Mouse (Mus musculus) forebrain, embryonic 10.5 days (tissue): ENCODE results near the gene Tmeff2. TPM values are rescaled to one million over a fixed set of nuclear protein-coding genes. Genes with fewer than 3 reads are reported as not detected.
A peak's percentile ranks its signal among the peaks of the same experiment; 100 is the strongest.

Experiments
- DNase-seq: peaks from one replicate; pipeline ENCODE4 v3.0.0-alpha.2; 2017; ENCODE audit warnings: low spot score; ENCODE audit errors: extremely low spot score
- H3K27ac ChIP-seq: fragments of 300-500 bp; sonication (generic); 2 replicates; pipeline ENCODE4 v1.5.1; 2016; ENCODE audit warnings: mild to moderate bottlenecking
- H3K27me3 ChIP-seq: fragments of 300-500 bp; sonication (generic); 2 replicates; pipeline ENCODE4 v1.6.1; 2016; ENCODE audit warnings: mild to moderate bottlenecking; ENCODE audit not compliant: poor library complexity, severe bottlenecking
- H3K36me3 ChIP-seq: fragments of 300-500 bp; sonication (generic); replicated peaks from 2 replicates; pipeline ENCODE4 v1.6.1; 2016; ENCODE audit warnings: mild to moderate bottlenecking, moderate library complexity
- H3K4me1 ChIP-seq: fragments of 300-500 bp; sonication (generic); 2 replicates; pipeline ENCODE4 v1.6.1; 2016
- H3K4me3 ChIP-seq: fragments of 300-500 bp; sonication (generic); 2 replicates; pipeline ENCODE4 v1.5.1; 2016; ENCODE audit warnings: mild to moderate bottlenecking, moderate library complexity
- H3K9me3 ChIP-seq: fragments of 300-500 bp; sonication (generic); 2 replicates; pipeline ENCODE4 v1.6.1; 2016; ENCODE audit warnings: mild to moderate bottlenecking, moderate library complexity
- WGBS: fragments of 180-500 bp; shearing (Covaris S2); methylation state at CpG from one replicate; pipeline ENCODE4 v1.1.7; 2016; 5-methylcytosine and 5-hydroxymethylcytosine counted together
- polyA plus RNA-seq: library from polyadenylated mRNA; unstranded; fragments of >200 nt; fragmentation: Nextera tagmentation; extraction: Ambion mirVana; gene quantifications from 2 replicates; pipeline ENCODE4 v1.2.1, GENCODE M21; 2016

Tmeff2 gene
- polyA plus RNA-seq, 1 experiment from 2014 or later: 3.4 TPM

- Histone ChIP-seq H3K4me1 (no peaks in the 10 kb centered on the region), H3K4me3 (no peak overlapping the region), H3K9me3 (no peaks in the 10 kb centered on the region), H3K36me3 (no peaks in the 10 kb centered on the region), H3K27ac (no peak overlapping the region), H3K27me3 (no peaks in the 10 kb centered on the region)
- DNase-seq: no peak
- 76% methylated on average over 1 of the region's 1 CpGs for WGBS
Measured at GRCm38 (mm10) chr1:50948575-50948974, 48.1 kb downstream of the Tmeff2 start.

GRCm38 (mm10) chr1:50958844-50959243 is 58.4 kb downstream of the Tmeff2 start:
- no peaks in the 10 kb centered on the region for H3K4me1 ChIP-seq
- H3K9me3 ChIP-seq: no peaks in the 10 kb centered on the region
- H3K4me3 ChIP-seq: no peak overlapping the region
- no peak overlapping the region for H3K27ac ChIP-seq
- no peak for DNase-seq
- H3K27me3 ChIP-seq: no peaks in the 10 kb centered on the region
- no peaks in the 10 kb centered on the region for H3K36me3 ChIP-seq
- WGBS: 98% methylated on average over 1 of the region's 1 CpGs

- Histone ChIP-seq H3K27ac (no peak overlapping the region), H3K9me3 (no peaks in the 10 kb centered on the region), H3K27me3 (no peaks in the 10 kb centered on the region), H3K4me3 (no peak overlapping the region), H3K4me1 (no peaks in the 10 kb centered on the region), H3K36me3 (no peaks in the 10 kb centered on the region)
- 54% methylated on average over 5 of the region's 5 CpGs for WGBS
- DNase-seq: peak; percentile 30
Measured at GRCm38 (mm10) chr1:50961954-50962648, 61.7 kb downstream of the Tmeff2 start.

GRCm38 (mm10) chr1:50962649-50963000 is 62.2 kb downstream of the Tmeff2 start:
- Histone ChIP-seq H3K9me3 (no peaks in the 10 kb centered on the region), H3K27ac (no peak overlapping the region), H3K4me3 (no peak overlapping the region), H3K36me3 (no peaks in the 10 kb centered on the region), H3K4me1 (no peaks in the 10 kb centered on the region), H3K27me3 (no peaks in the 10 kb centered on the region)
- 71% methylated on average over 4 of the region's 4 CpGs for WGBS
- no peak for DNase-seq

- Histone ChIP-seq H3K4me1 (no peaks in the 10 kb centered on the region), H3K27me3 (no peaks in the 10 kb centered on the region), H3K27ac (no peak overlapping the region), H3K4me3 (no peak overlapping the region), H3K9me3 (no peaks in the 10 kb centered on the region), H3K36me3 (no peaks in the 10 kb centered on the region)
- 90% methylated on average over 2 of the region's 2 CpGs for WGBS
- DNase-seq: no peak
Measured at GRCm38 (mm10) chr1:50969685-50970084, 69.2 kb downstream of the Tmeff2 start.

GRCm38 (mm10) chr1:50970853-50971252 is 70.4 kb downstream of the Tmeff2 start:
- Histone ChIP-seq H3K9me3 (no peaks in the 10 kb centered on the region), H3K27ac (no peak overlapping the region), H3K4me1 (no peaks in the 10 kb centered on the region), H3K36me3 (no peaks in the 10 kb centered on the region), H3K4me3 (no peak overlapping the region), H3K27me3 (no peaks in the 10 kb centered on the region)
- no peak for DNase-seq
- 88% methylated on average over 2 of the region's 2 CpGs for WGBS

- Histone ChIP-seq H3K36me3 (no peaks in the 10 kb centered on the region), H3K4me3 (no peak overlapping the region), H3K9me3 (no peaks in the 10 kb centered on the region), H3K4me1 (no peaks in the 10 kb centered on the region), H3K27me3 (no peaks in the 10 kb centered on the region), H3K27ac (no peak overlapping the region)
- 89% methylated on average over 6 of the region's 6 CpGs for WGBS
- no peak for DNase-seq
Measured at GRCm38 (mm10) chr1:50972509-50973436, 72.3 kb downstream of the Tmeff2 start.

GRCm38 (mm10) chr1:50979358-50980081 is 79.1 kb downstream of the Tmeff2 start:
- DNase-seq: no peak
- Histone ChIP-seq H3K27me3 (no peaks in the 10 kb centered on the region), H3K36me3 (no peaks in the 10 kb centered on the region), H3K4me3 (no peak overlapping the region), H3K27ac (no peak overlapping the region), H3K9me3 (no peaks in the 10 kb centered on the region), H3K4me1 (no peaks in the 10 kb centered on the region)
- 88% methylated on average over 4 of the region's 4 CpGs for WGBS

- no peaks in the 10 kb centered on the region for H3K36me3 ChIP-seq
- H3K9me3 ChIP-seq: no peaks in the 10 kb centered on the region
- no peak for DNase-seq
- no peak overlapping the region for H3K4me3 ChIP-seq
- H3K27ac ChIP-seq: no peak overlapping the region
- no peaks in the 10 kb centered on the region for H3K27me3 ChIP-seq
- no peaks in the 10 kb centered on the region for H3K4me1 ChIP-seq
- 72% methylated on average over 4 of the region's 4 CpGs for WGBS
Measured at GRCm38 (mm10) chr1:50980591-50980990, 80.1 kb downstream of the Tmeff2 start.

GRCm38 (mm10) chr1:50981151-50981828 is 80.8 kb downstream of the Tmeff2 start:
- Histone ChIP-seq H3K27me3 (no peaks in the 10 kb centered on the region), H3K36me3 (no peaks in the 10 kb centered on the region), H3K4me1 (no peaks in the 10 kb centered on the region), H3K9me3 (no peaks in the 10 kb centered on the region), H3K4me3 (no peak overlapping the region), H3K27ac (no peak overlapping the region)
- WGBS: 89% methylated on average over 7 of the region's 7 CpGs
- no peak for DNase-seq

- 72% methylated on average over 2 of the region's 2 CpGs for WGBS
Measured at GRCm38 (mm10) chr1:50990661-50991060, 90.2 kb downstream of the Tmeff2 start.

GRCm38 (mm10) chr1:50994505-50994904 is 94.1 kb downstream of the Tmeff2 start:
- Histone ChIP-seq H3K9me3 (no peaks in the 10 kb centered on the region), H3K36me3 (no peaks in the 10 kb centered on the region), H3K4me1 (no peaks in the 10 kb centered on the region), H3K4me3 (no peak overlapping the region), H3K27me3 (no peaks in the 10 kb centered on the region), H3K27ac (no peak overlapping the region)
- no peak for DNase-seq
- 85% methylated on average over 1 of the region's 1 CpGs for WGBS

More at GRCm38 (mm10) chr1:50990661-50991060, 90.2 kb downstream of the Tmeff2 start:
- Histone ChIP-seq H3K4me3 (no peak overlapping the region), H3K9me3 (no peaks in the 10 kb centered on the region), H3K36me3 (no peaks in the 10 kb centered on the region), H3K27me3 (no peaks in the 10 kb centered on the region), H3K27ac (no peak overlapping the region), H3K4me1 (no peaks in the 10 kb centered on the region)
- DNase-seq: no peak
